Mouse (Mus musculus): ENCODE results near the gene Praf2.

GRCm38 (mm10) chrX:7762921-7763197 lies 34.6 kb downstream of the Praf2 start:
- TF ChIP-seq CTCF (IDR thresholded peaks at IDR 0.05; ENCODE audit: borderline replicate concordance, insufficient read depth, low read length) (no peak), POLR2A (IDR thresholded peaks at IDR 0.05; ENCODE audit: low read depth, low read length) (no peak)

All from embryonic fibroblast, embryonic 13.5 days (primary cell).